10 mouse cellular contexts compared by ENCODE assay signal in the genomic region with DNA sequence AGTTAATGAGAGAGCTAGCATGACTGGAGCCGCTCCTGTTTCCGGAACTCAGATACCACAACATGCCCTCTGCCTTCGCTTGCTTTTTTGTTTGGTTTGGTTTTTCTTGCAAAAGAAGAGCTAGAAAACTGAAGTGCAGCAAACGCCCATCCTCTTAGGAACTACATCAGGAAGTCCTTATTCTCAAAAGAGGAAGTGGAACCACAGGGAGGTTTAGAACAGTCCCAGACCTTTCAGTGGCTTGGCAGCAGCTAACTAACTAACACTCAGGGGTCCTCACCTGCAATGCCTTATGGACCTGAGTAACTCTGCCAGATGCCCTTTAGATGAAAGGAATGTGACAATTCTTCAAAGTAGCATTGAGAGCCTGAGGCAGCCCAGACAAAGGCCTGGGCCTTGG.
DNase-seq lines count a peak whose midpoint lies in the region; ATAC-seq lines count a peak whose summit lies in the region.
"Had no signal": no experiment of that assay in that cellular context is flagged by ENCODE, and none has a peak within 500 bp of the region (broad histone marks: within the 10 kb centered on the region; RNA-seq: fewer than 3 reads in every experiment).

No protein-coding gene starts in this region.

- H3K27me3 ChIP-seq in embryonic facial prominence, embryonic 15.5 days: no peaks in the 10 kb centered on the region

- peaks cover 10% of the 10 kb centered on the region; the same call in 1 of the 2 replicates for H3K4me1 ChIP-seq in embryonic facial prominence, embryonic 15.5 days

- H3K9ac ChIP-seq in embryonic facial prominence, embryonic 15.5 days: no peak overlapping the region

- no peaks in the 10 kb centered on the region for H3K36me3 ChIP-seq in embryonic facial prominence, embryonic 15.5 days

- no peaks in the 10 kb centered on the region for H3K9me3 ChIP-seq in embryonic facial prominence, embryonic 15.5 days (replicated peaks)

- H3K4me3 ChIP-seq in embryonic facial prominence, embryonic 15.5 days (replicated peaks): no peak overlapping the region
- H3K4me3 ChIP-seq: left cerebral cortex, adult 2 months had no signal

- peak; percentile 14 for DNase-seq in heart, adult 8-10 months (ENCODE audit: low spot score)
- no peak for DNase-seq in heart, postnatal 4 days
- DNase-seq in B cell, adult 2 months: peak; percentile 49 to 52
- DNase-seq in lung, postnatal 4 days: peak; percentile 38 to 43
- no peak for DNase-seq in kidney, postnatal 36 days
- no peak for DNase-seq in thymus, postnatal 36 days
- DNase-seq: cerebellum, adult 2 months had no signal

- 56% methylated on average over 4 of the region's 4 CpGs for WGBS in embryonic facial prominence, embryonic 15.5 days

- H3K4me2 ChIP-seq in embryonic facial prominence, embryonic 15.5 days (replicated peaks): no peak overlapping the region

- no peak for ATAC-seq in embryonic facial prominence, embryonic 15.5 days (ENCODE audit: insufficient number of reproducible peaks, low FRiP score, low TSS enrichment, low read depth)
- no peak for ATAC-seq in erythroid progenitor cell, adult 5-6 weeks (replicated peaks; ENCODE audit: low FRiP score, poor library complexity, severe bottlenecking)

- peak overlapping the region; percentile 39; the same call in 1 of the 2 replicates for H3K27ac ChIP-seq in embryonic facial prominence, embryonic 15.5 days (replicated peaks)
- H3K27ac ChIP-seq: left cerebral cortex, adult 2 months had no signal

Comparison
In these comparisons a context has a peak if more than half of its experiments do, and no peak if none do; other contexts are left out.
1. DNase-seq: peak in heart, adult 8-10 months (single experiment), B cell, adult 2 months (2 of 2) and lung, postnatal 4 days (2 of 2); none in heart, postnatal 4 days (single experiment), kidney, postnatal 36 days (0 of 2) and thymus, postnatal 36 days (0 of 2).